Mouse (Mus musculus) heart, embryonic 15.5 days (tissue): ENCODE measurements around the gene Dus1l. TPM values are rescaled to one million over a fixed set of nuclear protein-coding genes. Genes with fewer than 3 reads are reported as not detected.
A peak's percentile ranks its signal among the peaks of the same experiment; 100 is the strongest.

Source experiments
- ATAC-seq: fragments of 200-750 bp; cut with Nextera tagmentation; replicated peaks from 2 replicates; pipeline ENCODE4 v1.8.0; 2017; ENCODE audit warnings: low read depth, moderate TSS enrichment; ENCODE audit not compliant: insufficient number of reproducible peaks, insufficient read depth, low FRiP score
- H3K27ac ChIP-seq: fragments of 300-500 bp; sonication (generic); 2 replicates; pipeline ENCODE4 v1.5.1; 2015; ENCODE audit warnings: mild to moderate bottlenecking, inconsistent platforms
- H3K27me3 ChIP-seq: fragments of 300-500 bp; sonication (generic); 2 replicates; pipeline ENCODE4 v1.6.1; 2015; ENCODE audit warnings: inconsistent platforms
- H3K36me3 ChIP-seq: fragments of 300-500 bp; sonication (generic); 2 replicates; pipeline ENCODE4 v1.6.1; 2015; ENCODE audit warnings: mild to moderate bottlenecking, inconsistent platforms
- H3K4me1 ChIP-seq: fragments of 300-500 bp; sonication (generic); replicated peaks from 2 replicates; pipeline ENCODE4 v1.6.1; 2015; ENCODE audit warnings: inconsistent platforms
- H3K4me2 ChIP-seq: fragments of 300-500 bp; sonication (generic); 2 replicates; pipeline ENCODE4 v1.6.1; 2015; ENCODE audit warnings: inconsistent platforms, mild to moderate bottlenecking, moderate library complexity
- H3K4me3 ChIP-seq: fragments of 300-500 bp; sonication (generic); 2 replicates; pipeline ENCODE4 v1.5.1; 2015; ENCODE audit warnings: mild to moderate bottlenecking, inconsistent platforms
- H3K9ac ChIP-seq: fragments of 300-500 bp; sonication (generic); 2 replicates; pipeline ENCODE4 v1.6.1; 2015; ENCODE audit warnings: mild to moderate bottlenecking, inconsistent platforms
- H3K9me3 ChIP-seq: fragments of 300-500 bp; sonication (generic); replicated peaks from 2 replicates; pipeline ENCODE4 v1.6.1; 2016; ENCODE audit warnings: inconsistent platforms
- WGBS: fragments of 180-500 bp; shearing (Covaris S2); methylation state at CpG from one replicate; pipeline ENCODE4 v1.1.7; 2015; ENCODE audit warnings: mixed read lengths; 5-methylcytosine and 5-hydroxymethylcytosine counted together
- polyA plus RNA-seq: library from polyadenylated mRNA; unstranded; fragments of >200 nt; fragmentation: Nextera tagmentation; extraction: Ambion mirVana; gene quantifications from 2 replicates; pipeline ENCODE4 v1.2.1, GENCODE M21; 2015

Dus1l gene
- polyA plus RNA-seq, 1 experiment from 2014 or later: 36.9 TPM

DNA sequence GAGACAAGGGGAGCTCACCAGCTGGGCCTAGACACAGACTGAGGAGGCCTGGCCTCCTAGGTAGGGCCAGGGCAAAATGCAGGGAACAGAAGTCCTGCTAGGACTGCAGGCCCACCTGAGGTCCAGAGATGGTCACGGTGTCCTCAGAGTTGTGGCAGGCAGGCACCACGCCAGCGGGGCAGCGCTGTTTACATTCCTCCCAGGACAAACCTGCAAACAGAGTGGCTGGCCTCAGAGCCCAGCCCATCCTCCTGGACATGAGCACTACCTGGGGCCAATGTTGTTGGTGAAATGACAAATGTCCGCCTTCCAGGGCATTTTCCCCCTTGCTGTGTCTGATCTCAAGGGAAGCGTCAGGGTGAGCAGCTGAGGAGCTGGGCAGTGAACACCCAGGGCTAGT lies 21.2 kb upstream of the Dus1l start:
- H3K9ac ChIP-seq: no peak overlapping the region
- H3K9me3 ChIP-seq: no peaks in the 10 kb centered on the region
- no peak overlapping the region for H3K4me3 ChIP-seq
- WGBS: 89% methylated on average over 6 of the region's 6 CpGs
- H3K4me1 ChIP-seq: peaks cover 20% of the 10 kb centered on the region
- no peak overlapping the region for H3K27ac ChIP-seq
- no peak overlapping the region for H3K4me2 ChIP-seq
- H3K36me3 ChIP-seq: peaks cover 85% of the 10 kb centered on the region
- H3K27me3 ChIP-seq: no peaks in the 10 kb centered on the region
- no peak for ATAC-seq

DNA sequence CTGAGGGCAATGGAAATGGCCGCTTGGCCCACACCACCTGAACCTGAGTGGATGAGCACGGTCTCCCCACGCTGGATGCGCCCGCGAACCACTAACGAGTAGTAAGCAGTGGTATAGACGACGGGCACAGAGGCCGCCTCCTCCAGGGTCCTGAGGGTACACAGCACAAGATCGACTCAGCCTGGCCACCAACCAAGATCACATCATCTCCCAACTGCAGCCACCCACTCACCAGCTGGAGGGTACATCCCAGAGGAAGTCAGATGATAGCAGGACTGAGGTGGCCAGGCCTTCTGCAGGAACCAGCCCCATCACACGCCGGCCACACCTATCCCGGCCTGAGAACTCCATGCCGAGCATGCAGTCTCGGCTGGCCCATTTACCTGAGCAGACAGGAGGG lies 15.9 kb upstream of the Dus1l start:
- 95% methylated on average over 16 of the region's 16 CpGs for WGBS
- no peaks in the 10 kb centered on the region for H3K27me3 ChIP-seq
- no peak for ATAC-seq

DNA sequence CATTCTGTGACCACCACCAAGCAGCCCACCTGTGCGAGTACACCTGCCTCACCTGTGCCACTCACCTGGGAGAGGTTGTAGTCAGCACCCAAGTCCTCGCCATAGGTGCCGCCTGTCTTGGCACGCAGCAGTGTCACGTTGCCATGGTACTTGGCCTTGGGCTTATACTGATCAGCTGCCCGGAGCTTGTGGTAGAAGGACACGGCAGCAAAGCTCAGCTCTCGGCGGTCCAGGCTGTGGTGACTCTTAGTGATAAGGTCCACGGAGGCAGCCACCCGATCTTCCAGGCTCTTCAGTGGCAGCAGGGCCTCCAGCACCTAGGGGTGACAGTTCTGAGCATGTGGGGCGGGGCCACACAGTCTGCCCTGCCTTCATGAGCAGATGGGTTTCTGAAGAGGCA lies 11.8 kb upstream of the Dus1l start:
- no peaks in the 10 kb centered on the region for H3K27me3 ChIP-seq
- ATAC-seq: no peak
- H3K27ac ChIP-seq: no peak overlapping the region
- WGBS: 79% methylated on average over 12 of the region's 12 CpGs
- H3K36me3 ChIP-seq: peaks cover 70% of the 10 kb centered on the region
- H3K9ac ChIP-seq: no peak overlapping the region
- no peak overlapping the region for H3K4me2 ChIP-seq
- no peaks in the 10 kb centered on the region for H3K9me3 ChIP-seq
- no peak overlapping the region for H3K4me3 ChIP-seq
- no peaks in the 10 kb centered on the region for H3K4me1 ChIP-seq

More for the DNA sequence above, 15.9 kb upstream of the Dus1l start:
- H3K4me2 ChIP-seq: no peak overlapping the region
- H3K9ac ChIP-seq: no peak overlapping the region
- no peak overlapping the region for H3K4me3 ChIP-seq
- no peaks in the 10 kb centered on the region for H3K9me3 ChIP-seq
- H3K27ac ChIP-seq: no peak overlapping the region
- peaks cover 100% of the 10 kb centered on the region for H3K36me3 ChIP-seq
- no peaks in the 10 kb centered on the region for H3K4me1 ChIP-seq

DNA sequence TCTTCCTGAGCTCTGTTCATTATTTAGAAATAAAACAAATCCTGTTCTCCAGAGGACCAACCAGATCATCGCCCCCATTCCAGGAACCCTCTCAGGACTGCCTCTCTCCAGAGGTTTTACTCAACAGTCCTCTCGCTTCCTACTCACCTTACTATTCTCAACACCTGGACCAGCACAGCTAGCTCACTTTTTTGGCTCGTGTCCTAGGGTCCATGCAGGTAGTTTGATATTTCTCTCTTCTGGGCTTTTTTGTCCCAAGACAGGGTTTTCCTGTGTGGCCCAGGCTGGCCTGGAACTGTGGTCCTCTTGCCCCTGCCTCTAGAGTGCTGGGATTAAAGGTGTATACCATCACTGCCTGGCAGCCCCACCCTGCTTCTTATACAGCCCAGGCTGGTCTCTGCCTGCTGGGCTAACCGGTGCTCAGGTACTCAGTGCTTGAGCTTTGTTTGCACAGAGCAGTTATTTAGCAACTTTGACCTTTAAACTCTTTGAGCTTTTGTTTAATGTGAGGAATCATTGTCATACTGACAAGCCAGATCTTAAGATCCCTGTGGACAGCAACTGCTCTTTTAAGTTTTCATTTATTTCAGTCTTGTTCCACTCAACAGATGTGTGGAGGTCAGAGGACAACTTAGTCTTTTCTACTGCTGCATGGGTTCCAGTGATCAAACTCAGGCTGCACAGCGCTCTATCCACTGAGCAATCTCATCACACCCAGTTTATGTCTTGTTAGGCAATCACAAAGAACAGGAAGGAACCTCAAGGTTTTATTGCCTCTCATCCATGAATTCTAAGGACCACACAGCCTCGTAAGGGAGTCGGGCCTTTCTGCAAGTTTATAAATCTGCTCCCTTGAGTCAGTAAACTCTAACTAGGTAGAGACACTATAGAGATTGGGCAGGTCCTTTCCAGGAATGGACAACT lies 9.4 kb upstream of the Dus1l start:
- Histone ChIP-seq H3K27ac (no peak overlapping the region), H3K27me3 (no peaks in the 10 kb centered on the region), H3K4me1 (no peaks in the 10 kb centered on the region), H3K4me2 (no peak overlapping the region), H3K4me3 (no peak overlapping the region), H3K9ac (no peak overlapping the region), H3K36me3 (peaks cover 46% of the 10 kb centered on the region), H3K9me3 (no peaks in the 10 kb centered on the region)
- 88% methylated on average over 7 of the region's 7 CpGs for WGBS
- ATAC-seq: no peak

- H3K27ac ChIP-seq: no peak overlapping the region
- H3K27me3 ChIP-seq: no peaks in the 10 kb centered on the region
- H3K4me3 ChIP-seq: no peak overlapping the region
- 48% methylated on average over 4 of the region's 4 CpGs for WGBS
- H3K4me2 ChIP-seq: no peak overlapping the region
- H3K9me3 ChIP-seq: no peaks in the 10 kb centered on the region
- ATAC-seq: no peak
- H3K9ac ChIP-seq: no peak overlapping the region
- H3K36me3 ChIP-seq: peaks cover 37% of the 10 kb centered on the region
- peaks cover 7% of the 10 kb centered on the region for H3K4me1 ChIP-seq
These were observed 8.6 kb upstream of the Dus1l start for GRCm38 (mm10) chr11:120804769-120805168.

DNA sequence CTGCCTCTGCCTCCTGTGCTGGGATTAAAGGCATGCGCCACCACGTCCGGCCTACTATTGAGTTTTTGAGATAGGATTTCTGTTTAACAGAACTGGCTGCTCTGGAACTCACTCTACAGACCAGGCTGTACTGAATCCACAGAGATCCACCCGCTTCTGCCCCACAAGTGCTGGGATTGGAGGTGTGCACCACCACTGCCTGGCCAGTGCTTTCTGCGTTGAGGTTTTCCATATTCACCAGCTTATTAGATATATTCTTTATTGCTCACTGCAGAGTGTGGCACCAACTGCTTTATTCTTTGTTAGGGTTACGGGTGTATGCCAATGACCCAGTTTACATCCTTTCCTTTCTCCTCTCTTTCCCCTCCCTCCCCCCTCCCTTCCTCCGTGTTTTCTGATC lies 8.1 kb upstream of the Dus1l start:
- peaks cover 8% of the 10 kb centered on the region for H3K4me1 ChIP-seq
- H3K4me3 ChIP-seq: no peak overlapping the region
- 79% methylated on average over 7 of the region's 7 CpGs for WGBS
- no peaks in the 10 kb centered on the region for H3K27me3 ChIP-seq
- no peak overlapping the region for H3K27ac ChIP-seq
- no peak overlapping the region for H3K9ac ChIP-seq
- no peaks in the 10 kb centered on the region for H3K9me3 ChIP-seq
- peaks cover 32% of the 10 kb centered on the region for H3K36me3 ChIP-seq
- no peak overlapping the region for H3K4me2 ChIP-seq
- ATAC-seq: no peak

DNA sequence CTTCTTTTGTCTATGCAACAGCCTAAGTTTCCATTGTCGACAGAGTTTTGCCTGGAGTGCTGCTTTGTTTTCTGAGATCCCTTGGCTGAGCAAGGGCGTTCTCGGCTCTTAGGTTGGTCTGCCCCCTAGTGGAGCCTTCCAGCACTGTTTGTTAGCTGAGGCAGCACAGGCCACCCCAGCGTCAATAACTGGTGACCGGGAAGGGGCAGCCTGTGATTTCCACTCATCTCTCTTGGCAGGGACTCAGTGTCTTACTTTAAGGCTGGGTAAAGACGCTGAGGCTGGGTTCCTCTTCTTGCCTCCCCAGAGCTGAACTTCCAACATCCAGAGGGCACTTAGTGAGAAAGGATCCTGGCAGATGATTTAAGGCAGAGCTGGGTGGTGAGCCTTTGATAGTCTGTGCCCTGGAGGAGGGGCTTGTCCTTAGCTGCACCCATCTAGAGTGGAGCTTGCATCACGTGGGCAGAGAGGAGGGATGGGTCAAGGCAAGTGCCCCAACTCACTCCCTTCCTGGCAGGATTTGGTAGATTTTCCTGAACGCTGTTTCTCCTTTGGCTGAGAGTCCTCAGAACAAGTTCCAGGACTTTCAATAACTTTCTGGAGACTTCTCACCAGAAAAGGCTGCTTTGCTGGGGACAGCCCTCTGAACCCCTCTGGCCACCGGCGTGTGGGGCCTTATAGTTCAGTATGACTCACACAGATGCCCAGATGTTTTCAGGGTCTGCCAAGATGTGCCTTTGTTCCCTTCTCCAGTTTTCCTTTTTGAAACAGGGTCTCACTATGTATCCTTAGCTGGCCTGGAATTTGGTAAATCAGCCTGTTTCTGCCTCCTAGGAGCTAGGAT lies 4.1 kb upstream of the Dus1l start:
- Histone ChIP-seq H3K9me3 (no peaks in the 10 kb centered on the region), H3K27me3 (no peaks in the 10 kb centered on the region), H3K4me3 (no peak overlapping the region), H3K4me1 (peaks cover 19% of the 10 kb centered on the region), H3K27ac (peak overlapping the region; percentile 58), H3K4me2 (peak overlapping the region; percentile 28; the same call in 1 of the 2 replicates), H3K9ac (peak overlapping the region; percentile 37), H3K36me3 (no peaks in the 10 kb centered on the region)
- peak; percentile 72 for ATAC-seq
- 7% methylated on average over 10 of the region's 10 CpGs for WGBS

DNA sequence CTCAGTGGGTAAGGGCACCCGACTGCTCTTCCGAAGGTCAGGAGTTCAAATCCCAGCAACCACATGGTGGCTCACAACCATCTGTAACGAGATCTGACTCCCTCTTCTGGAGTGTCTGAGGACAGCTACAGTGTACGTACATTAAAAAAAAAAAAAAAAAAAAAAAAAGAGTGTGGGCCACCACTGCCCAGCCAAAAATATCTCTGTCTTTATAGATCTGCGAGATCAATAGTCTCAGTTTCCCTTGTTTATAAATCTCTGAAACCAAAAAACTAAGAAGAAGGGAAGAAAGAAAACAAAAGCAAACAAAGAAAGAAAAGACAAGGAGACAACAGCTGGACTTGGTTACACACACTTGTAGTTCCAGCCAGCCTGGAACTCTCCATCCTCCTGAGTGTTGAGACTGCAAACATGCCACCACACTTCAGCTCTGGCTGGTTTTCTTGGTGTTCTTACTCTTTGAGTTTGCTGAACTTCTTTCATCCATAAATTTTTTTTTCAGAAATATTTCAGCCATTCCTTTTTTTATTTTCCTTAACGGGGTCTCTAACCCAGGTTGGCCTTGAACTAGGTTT lies 3.2 kb upstream of the Dus1l start:
- Histone ChIP-seq H3K4me3 (no peak overlapping the region), H3K9ac (no peak overlapping the region), H3K27me3 (no peaks in the 10 kb centered on the region), H3K36me3 (peaks cover 3% of the 10 kb centered on the region; the same call in 1 of the 2 replicates), H3K9me3 (no peaks in the 10 kb centered on the region), H3K4me1 (peaks cover 28% of the 10 kb centered on the region), H3K27ac (peak overlapping the region; percentile 58), H3K4me2 (no peak overlapping the region)
- no peak for ATAC-seq
- 61% methylated on average over 6 of the region's 6 CpGs for WGBS

DNA sequence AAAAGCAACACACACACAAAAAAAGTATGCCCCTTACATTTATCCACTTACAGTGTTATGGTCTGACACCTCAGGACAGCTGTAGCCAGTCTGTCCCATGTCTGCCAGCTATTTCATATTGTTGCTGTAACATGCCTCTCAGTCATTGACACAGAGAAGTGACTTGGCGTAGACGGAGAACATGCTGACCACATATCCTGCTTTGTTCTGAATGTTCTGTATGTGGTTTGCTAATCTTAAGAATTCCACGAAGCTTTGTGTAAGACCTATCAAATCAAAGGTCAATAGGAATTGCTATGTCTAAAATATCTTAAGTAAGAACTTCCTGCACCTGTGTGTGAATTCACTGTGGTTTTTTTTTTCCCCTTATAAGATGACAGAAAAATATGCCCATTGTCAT lies 2.0 kb upstream of the Dus1l start:
- ATAC-seq: no peak
- H3K9me3 ChIP-seq: no peaks in the 10 kb centered on the region
- 78% methylated on average over 3 of the region's 3 CpGs for WGBS

DNA sequence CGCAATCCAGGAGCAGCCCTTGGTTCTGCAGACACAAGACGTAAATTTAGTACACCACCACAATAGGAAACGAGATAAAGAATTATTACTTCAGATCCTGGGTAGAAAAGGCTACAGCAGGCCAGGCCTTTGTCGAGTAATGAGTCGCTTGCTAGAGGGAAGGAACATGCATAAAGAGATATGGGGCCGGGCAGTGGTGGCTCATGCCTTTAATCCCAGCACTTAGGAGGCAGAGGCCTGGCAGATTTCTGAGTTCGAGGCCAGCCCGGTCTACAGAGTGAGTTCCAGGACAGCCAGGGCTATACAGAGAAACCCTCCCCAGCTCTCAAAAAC lies 377 bp upstream of the Dus1l start:
- peak overlapping the region; percentile 88 for H3K4me3 ChIP-seq
- 18% methylated on average over 8 of the region's 8 CpGs for WGBS
- H3K27me3 ChIP-seq: no peaks in the 10 kb centered on the region
- H3K27ac ChIP-seq: peak overlapping the region; percentile 88
- H3K9me3 ChIP-seq: no peaks in the 10 kb centered on the region
- ATAC-seq: no peak
- H3K9ac ChIP-seq: peak overlapping the region; percentile 45; the same call in 1 of the 2 replicates
- peaks cover 28% of the 10 kb centered on the region for H3K4me1 ChIP-seq
- H3K36me3 ChIP-seq: peaks cover 24% of the 10 kb centered on the region
- H3K4me2 ChIP-seq: peak overlapping the region; percentile 54

More for the DNA sequence above, 2.0 kb upstream of the Dus1l start:
- Histone ChIP-seq H3K36me3 (peaks cover 7% of the 10 kb centered on the region; the same call in 1 of the 2 replicates), H3K4me1 (peaks cover 28% of the 10 kb centered on the region), H3K27me3 (no peaks in the 10 kb centered on the region), H3K9ac (no peak overlapping the region), H3K4me2 (no peak overlapping the region), H3K27ac (no peak overlapping the region), H3K4me3 (no peak overlapping the region)

- H3K9ac ChIP-seq: no peak overlapping the region
- no peaks in the 10 kb centered on the region for H3K9me3 ChIP-seq
- WGBS: 87% methylated on average over 9 of the region's 9 CpGs
- H3K27me3 ChIP-seq: no peaks in the 10 kb centered on the region
- no peak overlapping the region for H3K4me2 ChIP-seq
- H3K4me1 ChIP-seq: peaks cover 20% of the 10 kb centered on the region
- peaks cover 61% of the 10 kb centered on the region for H3K36me3 ChIP-seq
- H3K27ac ChIP-seq: no peak overlapping the region
- no peak overlapping the region for H3K4me3 ChIP-seq
- ATAC-seq: no peak
These were observed 3.6 kb downstream of the Dus1l start for GRCm38 (mm10) chr11:120792652-120793051.
